Mouse (Mus musculus) liver, postnatal 0 days (tissue): Measurements from ENCODE around the gene Gorasp1. TPM values are rescaled to one million over a fixed set of nuclear protein-coding genes. Genes with fewer than 3 reads are reported as not detected.

ENCODE experiments used
- ATAC-seq: fragments of 200-750 bp; cut with Nextera tagmentation; 2 replicates; pipeline ENCODE4 v1.8.0; 2017; ENCODE audit warnings: mild to moderate bottlenecking, moderate library complexity
- DNase-seq: peaks from one replicate; pipeline ENCODE4 v3.0.0-alpha.2; 2016
- H3K27ac ChIP-seq: fragments of 300-500 bp; sonication (generic); 2 replicates; pipeline ENCODE4 v1.5.1; 2014; ENCODE audit warnings: antibody characterized with exemption, moderate library complexity, mild to moderate bottlenecking, low read depth
- H3K27me3 ChIP-seq: fragments of 300-500 bp; sonication (generic); 2 replicates; pipeline ENCODE4 v1.6.1; 2014; ENCODE audit warnings: low read length, control low read depth, mixed read lengths; ENCODE audit not compliant: insufficient read depth
- H3K36me3 ChIP-seq: fragments of 300-500 bp; sonication (generic); replicated peaks from 2 replicates; pipeline ENCODE4 v1.6.1; 2014; ENCODE audit warnings: mild to moderate bottlenecking, control low read depth, low read length, moderate library complexity, mixed read lengths; ENCODE audit not compliant: insufficient read depth
- H3K4me1 ChIP-seq: fragments of 300-500 bp; sonication (generic); 2 replicates; pipeline ENCODE4 v1.6.1; 2014; ENCODE audit warnings: antibody characterized with exemption, mild to moderate bottlenecking, control low read depth; ENCODE audit not compliant: insufficient read depth
- H3K4me2 ChIP-seq: fragments of 300-500 bp; sonication (generic); 2 replicates; pipeline ENCODE4 v1.6.1; 2014; ENCODE audit warnings: low read depth, mild to moderate bottlenecking, low read length, moderate library complexity, mixed read lengths
- H3K4me3 ChIP-seq: fragments of 300-500 bp; sonication (generic); 2 replicates; pipeline ENCODE4 v1.5.1; 2014; ENCODE audit warnings: low read depth, low read length
- H3K9ac ChIP-seq: fragments of 300-500 bp; sonication (generic); replicated peaks from 2 replicates; pipeline ENCODE4 v1.6.1; 2014; ENCODE audit warnings: mild to moderate bottlenecking, moderate library complexity
- H3K9me3 ChIP-seq: fragments of 300-500 bp; sonication (generic); 2 replicates; pipeline ENCODE4 v1.6.1; 2016; ENCODE audit warnings: mild to moderate bottlenecking, control low read depth, low read length, mixed read lengths
- CTCF ChIP-seq: sonication (generic); IDR thresholded peaks from 2 replicates; pipeline ENCODE4 v1.5.1; 2016; ENCODE audit warnings: antibody characterized with exemption, low read depth
- EP300 ChIP-seq: IDR thresholded peaks from 2 replicates; pipeline ENCODE4 v1.6.1; 2016; ENCODE audit warnings: antibody characterized with exemption, low read depth, mild to moderate bottlenecking
- WGBS: fragments of 180-500 bp; shearing (Covaris S2); extraction: QIAGEN DNeasy Blood & Tissue Kit; methylation state at CpG from one replicate; pipeline ENCODE4 v1.1.7; 2014; ENCODE audit not compliant: insufficient replicate concordance; 5-methylcytosine and 5-hydroxymethylcytosine counted together
- polyA plus RNA-seq: library from polyadenylated mRNA; unstranded; fragments of >200 nt; fragmentation: Nextera tagmentation; extraction: Ambion mirVana; gene quantifications from 2 replicates; pipeline ENCODE4 v1.2.1, GENCODE M21; 2015

The Gorasp1 gene
- polyA plus RNA-seq, 1 experiment from 2014 or later: 8.8 TPM

- Histone ChIP-seq H3K4me1 (peaks cover 8% of the 10 kb centered on the region; the same call in 1 of the 2 replicates), H3K36me3 (no peaks in the 10 kb centered on the region), H3K9ac (no peak overlapping the region), H3K4me3 (no peak overlapping the region), H3K9me3 (no peaks in the 10 kb centered on the region), H3K4me2 (no peak overlapping the region), H3K27ac (no peak overlapping the region), H3K27me3 (no peaks in the 10 kb centered on the region)
- 71% methylated on average over 9 of the region's 9 CpGs for WGBS
- TF ChIP-seq CTCF: no peak
- no peak for TF ChIP-seq EP300
- DNase-seq: no peak
- ATAC-seq: no peak
These were observed 21.5 kb upstream of the Gorasp1 start for GRCm38 (mm10) chr9:119958835-119959234.

- Histone ChIP-seq H3K27ac (no peak overlapping the region), H3K36me3 (no peaks in the 10 kb centered on the region), H3K9ac (no peak overlapping the region), H3K4me3 (no peak overlapping the region), H3K4me2 (no peak overlapping the region), H3K27me3 (no peaks in the 10 kb centered on the region), H3K4me1 (no peaks in the 10 kb centered on the region), H3K9me3 (no peaks in the 10 kb centered on the region)
- WGBS: 77% methylated on average over 9 of the region's 9 CpGs
- ATAC-seq (no peak), DNase-seq (no peak)
- TF ChIP-seq CTCF (no peak), EP300 (no peak)
These were observed 14.0 kb upstream of the Gorasp1 start for GRCm38 (mm10) chr9:119951388-119951787.

GRCm38 (mm10) chr9:119950434-119950833, 13.1 kb upstream of the Gorasp1 start:
- no peaks in the 10 kb centered on the region for H3K27me3 ChIP-seq
- DNase-seq (no peak), ATAC-seq (no peak)
- no peak overlapping the region for H3K27ac ChIP-seq
- no peaks in the 10 kb centered on the region for H3K36me3 ChIP-seq
- WGBS: 61% methylated on average over 6 of the region's 6 CpGs
- H3K4me1 ChIP-seq: no peaks in the 10 kb centered on the region
- TF ChIP-seq CTCF (no peak), EP300 (no peak)
- H3K4me3 ChIP-seq: no peak overlapping the region
- H3K9ac ChIP-seq: no peak overlapping the region
- H3K4me2 ChIP-seq: no peak overlapping the region
- no peaks in the 10 kb centered on the region for H3K9me3 ChIP-seq

- Histone ChIP-seq H3K9ac (no peak overlapping the region), H3K27me3 (no peaks in the 10 kb centered on the region), H3K4me2 (no peak overlapping the region), H3K4me1 (no peaks in the 10 kb centered on the region), H3K9me3 (no peaks in the 10 kb centered on the region), H3K27ac (no peak overlapping the region), H3K4me3 (no peak overlapping the region), H3K36me3 (no peaks in the 10 kb centered on the region)
- TF ChIP-seq CTCF (no peak), EP300 (no peak)
- ATAC-seq (no peak), DNase-seq (no peak)
- 23% methylated on average over 3 of the region's 3 CpGs for WGBS
These were observed 11.4 kb upstream of the Gorasp1 start for GRCm38 (mm10) chr9:119948804-119949203.

GRCm38 (mm10) chr9:119945173-119945900, 8.0 kb upstream of the Gorasp1 start:
- Histone ChIP-seq H3K4me2 (no peak overlapping the region), H3K9ac (no peak overlapping the region), H3K27ac (no peak overlapping the region), H3K4me1 (peaks cover 3% of the 10 kb centered on the region; the same call in 1 of the 2 replicates), H3K4me3 (no peak overlapping the region), H3K27me3 (no peaks in the 10 kb centered on the region), H3K36me3 (no peaks in the 10 kb centered on the region), H3K9me3 (no peaks in the 10 kb centered on the region)
- no peak for ATAC-seq
- WGBS: 71% methylated on average over 12 of the region's 12 CpGs
- TF ChIP-seq CTCF: peak; percentile 81
- TF ChIP-seq EP300: no peak
- DNase-seq: peak; percentile 64

GRCm38 (mm10) chr9:119943326-119943725, 6.0 kb upstream of the Gorasp1 start:
- H3K27ac ChIP-seq: peak overlapping the region; percentile 40
- ATAC-seq: no peak
- no peak overlapping the region for H3K4me2 ChIP-seq
- H3K9me3 ChIP-seq: no peaks in the 10 kb centered on the region
- H3K36me3 ChIP-seq: no peaks in the 10 kb centered on the region
- H3K4me1 ChIP-seq: peaks cover 3% of the 10 kb centered on the region; the same call in 1 of the 2 replicates
- TF ChIP-seq EP300 (no peak), CTCF (no peak)
- H3K4me3 ChIP-seq: no peak overlapping the region
- 65% methylated on average over 1 of the region's 1 CpGs for WGBS
- no peak overlapping the region for H3K9ac ChIP-seq
- no peak for DNase-seq
- no peaks in the 10 kb centered on the region for H3K27me3 ChIP-seq
